Mouse (Mus musculus): ENCODE measurements around the gene Taar8c.

DNA sequence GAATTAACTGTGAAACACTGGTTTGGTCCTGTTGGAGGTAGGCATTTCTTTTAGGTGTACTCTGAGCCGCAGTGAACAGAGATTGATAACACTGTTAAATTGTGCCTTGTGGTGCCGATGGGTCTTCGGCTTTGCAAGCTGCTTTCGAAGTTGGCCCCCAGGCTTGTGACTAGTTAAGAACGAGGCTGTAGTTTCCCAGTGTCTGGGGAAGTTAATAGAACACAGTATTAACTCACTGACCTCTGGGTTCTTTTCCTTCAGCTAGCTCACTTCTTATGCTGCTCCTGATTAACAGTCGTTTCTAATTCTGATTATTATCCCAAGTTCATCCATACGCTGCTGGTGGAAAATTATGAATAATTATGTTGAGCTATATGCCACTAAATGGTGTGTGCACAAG, 48.4 kb upstream of the Taar8c start:
- TF ChIP-seq EP300 (IDR thresholded peaks at IDR 0.05) (no peak), CTCF (IDR thresholded peaks at IDR 0.05) (no peak)

Measured in lung, postnatal 0 days (tissue).